Mouse (Mus musculus) urinary bladder, postnatal 36 days (tissue): ENCODE results near the gene Plin4.

Source experiments
- DNase-seq, 2 experiments: peaks; one replicate each; pipeline ENCODE4 v3.0.0; 2022; ENCODE audit warnings: low spot score in 2 of 2, mixed read lengths in 1 of 2

Gene Plin4

DNA sequence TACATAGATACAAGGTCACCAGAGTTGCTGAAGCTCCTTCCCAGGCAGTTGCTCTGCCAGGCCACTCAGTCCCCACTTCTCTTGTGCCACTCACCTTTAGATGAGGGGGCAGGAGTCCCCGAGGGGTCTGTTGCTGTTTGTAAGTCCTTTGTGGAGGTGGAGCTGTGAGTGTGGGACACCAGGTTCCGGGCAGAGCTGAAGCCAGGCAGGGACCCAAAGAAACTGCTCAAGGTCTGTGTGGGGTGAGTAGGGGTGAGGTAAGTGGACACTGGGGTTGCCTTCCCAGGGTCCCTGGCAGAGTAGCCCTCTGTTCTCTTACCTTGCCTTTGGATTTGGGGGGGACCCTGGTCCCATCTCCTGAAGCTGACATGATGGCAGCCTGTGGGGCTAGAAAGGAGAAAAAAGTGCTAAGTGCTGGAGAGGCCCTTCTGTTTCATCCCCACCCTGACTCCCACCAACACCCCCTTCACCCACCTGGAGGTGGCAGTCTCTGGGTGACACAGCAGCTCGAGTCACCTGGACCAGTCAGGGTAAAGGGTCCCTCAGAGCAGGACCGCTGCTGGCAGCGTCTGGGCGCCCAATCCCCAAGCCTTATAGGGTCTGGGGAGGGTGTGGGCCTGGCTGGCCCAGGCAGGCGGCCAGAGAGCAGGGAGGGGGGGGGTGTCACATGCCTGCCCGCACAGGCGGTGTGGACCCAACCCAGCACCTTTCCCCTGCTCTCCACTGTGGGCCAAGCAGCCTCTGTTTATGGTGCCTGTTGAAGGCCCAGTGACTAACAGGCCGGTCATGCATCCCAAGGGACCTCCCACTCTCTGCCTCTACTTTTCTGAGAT is at the start of gene Plin4:
TSS of gene Plin4 (minus strand) at position 585 of the 833 bp plus-strand sequence.
- DNase-seq = peak; percentile 61 to 83

DNA sequence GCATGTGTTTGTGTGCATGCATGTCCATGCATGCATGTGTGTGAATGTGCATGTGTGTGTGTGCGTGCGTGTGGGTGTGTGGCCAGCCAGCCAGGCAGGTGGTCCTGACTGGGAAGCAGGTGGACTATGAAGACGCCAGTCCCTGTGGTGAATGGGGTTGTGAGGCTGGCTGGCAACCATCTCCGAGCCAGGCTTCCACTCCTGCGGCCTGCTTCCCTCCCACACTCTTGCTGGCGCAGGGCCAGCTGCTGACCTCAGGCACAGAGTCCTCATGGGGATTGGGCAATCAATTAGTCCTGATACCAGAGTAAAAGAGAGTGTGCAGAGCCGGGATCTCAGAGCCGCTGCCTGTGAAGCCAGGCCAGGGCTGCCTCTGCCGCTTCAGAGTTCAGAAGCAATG is 44.0 kb upstream of the Plin4 start:
- DNase-seq = peak in 1 of 2 experiments; percentile 81

DNA sequence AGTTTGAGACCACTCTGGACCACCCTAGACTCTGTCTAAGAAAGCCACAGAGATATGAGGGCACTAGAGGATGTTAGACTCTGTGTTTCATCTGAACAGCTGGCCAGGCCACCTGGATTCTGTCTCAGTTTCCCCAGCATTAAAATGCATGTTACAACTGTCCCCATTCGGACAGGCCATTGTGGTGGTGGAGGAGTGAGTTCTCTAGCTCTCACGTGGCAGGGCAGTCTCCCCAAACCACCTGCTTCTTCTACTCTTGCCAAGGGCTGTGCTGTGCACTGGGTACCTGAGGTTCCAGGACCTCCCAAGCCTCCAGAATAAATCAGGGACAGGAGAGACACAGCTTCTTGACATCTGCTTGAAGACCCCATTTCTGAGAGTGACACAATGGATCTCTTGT is 40.3 kb upstream of the Plin4 start:
- DNase-seq = no peak

DNA sequence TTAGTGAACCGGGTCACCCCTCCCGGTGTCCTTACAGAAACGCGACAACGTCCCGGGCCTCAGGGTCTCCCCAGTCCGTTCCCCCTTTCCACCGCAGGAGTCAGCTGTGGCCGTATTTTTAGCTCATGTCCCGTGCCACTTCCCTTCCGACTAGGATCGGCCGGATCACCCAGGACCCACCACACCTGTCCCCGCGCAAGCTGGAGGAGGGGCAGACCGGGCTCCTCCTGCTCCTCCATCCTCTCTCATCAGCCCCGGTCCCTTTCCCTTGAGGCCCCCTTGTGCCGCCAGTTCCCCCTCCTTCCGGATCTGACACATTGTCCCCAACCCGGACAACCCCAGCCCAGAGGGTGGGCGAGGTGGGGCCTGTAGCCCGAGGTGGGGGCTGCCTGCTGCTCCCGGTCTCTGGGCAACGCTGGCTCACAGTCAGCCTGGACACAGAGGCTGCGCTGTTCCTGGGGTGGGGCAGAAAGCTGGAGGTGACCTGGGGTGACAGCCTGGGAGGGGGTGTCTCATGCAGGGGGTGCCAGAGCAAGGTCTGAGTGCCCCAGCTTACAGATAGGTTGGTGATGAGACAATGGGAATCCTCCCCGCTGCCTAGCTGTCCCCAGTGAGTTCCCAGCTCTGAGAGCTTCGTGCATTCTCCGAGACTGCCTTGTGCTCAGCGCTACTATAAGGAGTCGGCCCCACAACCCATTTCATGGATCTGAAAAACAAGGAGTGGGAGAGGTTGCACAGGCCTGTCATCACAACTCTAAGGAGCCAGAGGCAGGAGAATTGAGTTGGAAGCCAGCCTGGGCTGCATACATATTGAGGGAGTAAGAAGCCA is 39.4 kb upstream of the Plin4 start:
- DNase-seq = no peak

DNA sequence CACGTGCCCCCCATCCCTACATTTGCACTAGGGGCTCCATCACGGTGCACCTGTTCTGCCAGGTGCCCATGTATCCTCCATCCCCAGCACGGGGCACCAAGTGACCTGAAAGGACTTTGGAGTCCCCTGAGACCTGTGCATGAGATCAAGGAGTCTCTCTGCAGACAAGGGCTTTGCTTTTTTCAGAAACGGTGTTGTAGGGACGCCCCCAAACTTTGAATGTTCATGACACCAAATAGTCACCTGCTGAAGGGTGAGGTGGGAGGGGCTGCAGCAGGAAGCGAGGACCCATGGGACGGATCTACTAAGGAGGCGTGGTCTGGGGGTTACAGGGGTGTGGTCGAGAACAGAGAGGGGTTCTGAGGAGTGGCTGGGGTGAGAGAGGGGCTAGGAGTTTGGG is 38.7 kb upstream of the Plin4 start:
- no peak for DNase-seq

DNA sequence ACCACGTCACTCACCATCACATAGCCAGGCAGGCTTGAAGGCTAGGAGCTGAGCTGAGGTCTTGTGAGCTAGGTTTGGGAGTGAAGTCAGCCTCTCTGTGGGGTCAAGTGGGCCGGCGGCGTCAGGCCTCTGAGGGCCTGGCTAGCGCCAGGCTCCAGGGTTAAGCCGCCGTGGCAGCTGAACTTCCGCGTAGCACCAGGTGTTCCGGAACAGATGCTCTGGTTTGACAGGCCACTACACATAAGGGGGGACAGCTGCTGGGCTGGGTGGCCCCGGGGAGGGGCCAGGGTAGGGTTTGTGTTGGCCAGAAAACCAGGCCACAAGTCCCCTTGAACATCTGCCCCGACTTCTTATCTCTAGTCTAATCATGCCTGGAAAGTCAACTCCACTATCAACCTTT is 37.8 kb upstream of the Plin4 start:
- DNase-seq = no peak

DNA sequence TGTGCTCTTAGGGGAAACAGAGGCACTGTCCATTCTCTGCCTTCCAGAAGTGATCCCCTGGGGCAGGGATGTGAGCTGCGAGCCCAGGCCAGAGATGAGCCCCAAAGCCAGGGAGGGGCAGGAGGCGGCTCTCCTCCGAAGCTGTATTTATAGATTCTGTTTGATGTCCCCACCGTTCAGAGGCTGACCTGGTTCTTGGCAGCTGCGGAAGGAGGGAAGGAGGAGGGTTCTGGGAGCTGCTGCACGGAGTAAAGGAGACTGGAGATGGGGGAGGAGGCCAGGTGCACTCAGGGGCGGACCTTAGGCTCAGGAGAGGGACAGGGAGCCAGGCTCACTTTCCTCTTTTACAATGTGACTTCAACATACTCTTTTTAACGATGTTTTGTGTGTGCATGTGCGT is 36.5 kb upstream of the Plin4 start:
- DNase-seq = no peak

DNA sequence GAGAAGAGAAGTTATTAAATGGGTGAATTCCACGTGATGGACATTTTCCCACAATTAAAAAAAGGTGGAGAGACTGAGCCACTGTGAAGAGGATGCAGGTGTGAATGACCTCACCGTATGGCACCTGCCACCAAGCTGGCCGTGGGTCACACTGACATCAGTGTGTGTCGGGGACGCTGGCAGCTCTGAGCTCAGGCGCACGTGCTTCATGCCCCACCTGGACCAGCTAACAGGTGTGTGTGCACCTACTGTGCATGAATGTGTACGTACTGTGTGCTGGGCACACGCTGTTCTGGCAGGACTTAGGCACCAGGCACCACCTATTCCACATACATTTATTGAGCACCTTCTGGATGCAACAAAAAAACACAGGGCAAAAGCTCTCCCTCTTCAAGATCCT is 34.9 kb upstream of the Plin4 start:
- no peak for DNase-seq

DNA sequence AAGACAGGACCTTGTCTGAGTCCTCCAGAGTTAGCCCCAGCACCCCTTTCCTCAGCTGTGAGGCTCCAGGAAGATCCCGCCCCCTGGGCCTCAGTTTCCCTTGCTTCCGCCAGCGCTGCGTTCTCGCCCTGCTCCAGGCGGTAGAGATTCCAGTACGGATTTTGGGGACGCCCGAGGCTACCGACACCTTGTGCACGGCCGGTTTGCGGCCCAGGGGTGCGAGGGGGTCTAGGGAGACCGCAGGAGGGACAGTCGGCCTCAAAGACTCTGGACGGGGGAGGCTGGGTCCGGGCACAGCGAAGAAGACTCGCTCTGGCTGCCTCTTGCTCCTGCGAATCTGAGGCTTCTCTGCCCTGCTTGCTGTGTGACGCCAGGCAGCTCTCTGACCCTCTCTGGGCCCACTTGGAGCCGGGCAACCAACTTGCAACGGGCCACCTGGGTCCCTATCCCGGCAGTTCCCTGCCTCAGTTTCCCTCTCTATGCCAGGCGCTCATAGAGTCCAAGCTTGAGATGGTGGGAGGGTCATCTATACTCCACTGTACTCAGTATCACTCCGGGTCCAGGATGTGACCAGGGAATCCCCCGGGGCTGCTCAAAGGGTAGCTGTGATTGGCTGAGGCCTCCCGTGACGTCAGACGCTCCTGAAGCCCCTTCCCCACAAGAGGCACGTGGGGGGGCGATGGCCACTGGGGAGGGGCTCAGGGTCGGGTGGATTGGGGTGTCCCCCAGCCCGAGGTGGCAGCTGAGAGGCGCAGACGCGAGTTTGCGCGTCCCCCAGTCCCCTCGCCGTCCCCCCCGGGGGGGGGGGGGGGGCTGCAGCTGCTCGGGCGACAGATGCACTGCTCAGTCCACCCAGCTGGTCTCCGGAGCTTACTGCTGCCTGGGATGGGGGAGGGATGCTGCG is 32.4 kb upstream of the Plin4 start:
- DNase-seq = no peak

DNA sequence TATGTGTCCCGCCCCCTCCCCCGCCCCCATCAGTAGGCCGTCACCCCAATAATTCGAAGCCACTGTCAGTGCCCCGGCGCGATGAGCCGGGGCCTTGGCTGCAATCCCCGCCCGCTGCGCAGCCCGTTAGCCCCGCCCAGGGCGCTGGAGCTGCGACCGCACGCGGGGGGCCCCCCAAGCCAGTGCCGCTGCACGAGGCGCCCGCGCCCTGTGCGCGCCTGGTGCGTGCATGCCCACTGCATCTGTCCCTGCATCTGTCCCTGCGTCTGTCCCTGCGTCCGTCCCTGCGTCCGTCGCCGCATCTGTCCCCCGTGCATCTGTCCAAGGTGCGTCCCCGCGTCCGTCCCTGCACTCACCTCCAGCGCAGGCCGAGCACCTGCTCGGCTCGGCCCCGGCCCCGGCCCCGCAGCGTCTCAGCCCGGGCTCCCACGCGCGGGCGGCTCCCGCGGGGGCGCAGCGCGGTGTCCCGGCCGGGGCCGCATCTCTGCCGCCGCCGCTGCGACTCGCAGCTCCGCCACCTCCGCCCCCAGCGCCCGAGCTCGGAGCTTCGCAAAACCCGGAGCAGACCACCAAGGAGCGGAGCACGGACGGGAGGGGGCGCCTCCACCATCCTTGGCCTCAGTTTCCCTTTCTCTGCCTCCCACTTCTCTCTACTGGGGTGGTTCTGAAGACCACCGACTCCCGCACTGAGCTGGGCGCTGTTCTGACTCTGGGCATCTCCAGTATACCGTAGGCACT is 30.4 kb upstream of the Plin4 start, which contains the start of gene Sema6b:
TSS of gene Sema6b (minus strand) at position 486 of the 738 bp plus-strand sequence.
- DNase-seq = no peak

DNA sequence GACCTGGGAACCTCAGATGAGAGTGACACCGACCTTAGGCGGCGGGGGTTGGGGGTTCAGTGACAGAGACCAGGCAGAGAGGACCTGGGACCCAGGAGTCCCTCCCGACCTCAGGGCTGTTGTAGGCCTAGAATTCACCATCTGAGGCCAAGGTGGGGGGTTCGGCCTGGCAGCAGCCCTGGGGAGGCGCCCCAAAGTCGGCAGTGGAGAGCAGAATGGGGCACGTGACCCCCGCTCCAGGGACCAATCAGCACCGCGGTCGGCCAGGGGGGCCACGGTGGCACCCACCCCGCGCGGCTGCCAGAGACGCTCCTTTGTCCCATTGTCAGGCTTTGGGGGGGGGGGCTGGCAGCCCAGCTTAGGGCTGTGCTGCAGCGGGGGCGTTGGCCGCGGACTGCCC is 29.8 kb upstream of the Plin4 start:
- DNase-seq = no peak

DNA sequence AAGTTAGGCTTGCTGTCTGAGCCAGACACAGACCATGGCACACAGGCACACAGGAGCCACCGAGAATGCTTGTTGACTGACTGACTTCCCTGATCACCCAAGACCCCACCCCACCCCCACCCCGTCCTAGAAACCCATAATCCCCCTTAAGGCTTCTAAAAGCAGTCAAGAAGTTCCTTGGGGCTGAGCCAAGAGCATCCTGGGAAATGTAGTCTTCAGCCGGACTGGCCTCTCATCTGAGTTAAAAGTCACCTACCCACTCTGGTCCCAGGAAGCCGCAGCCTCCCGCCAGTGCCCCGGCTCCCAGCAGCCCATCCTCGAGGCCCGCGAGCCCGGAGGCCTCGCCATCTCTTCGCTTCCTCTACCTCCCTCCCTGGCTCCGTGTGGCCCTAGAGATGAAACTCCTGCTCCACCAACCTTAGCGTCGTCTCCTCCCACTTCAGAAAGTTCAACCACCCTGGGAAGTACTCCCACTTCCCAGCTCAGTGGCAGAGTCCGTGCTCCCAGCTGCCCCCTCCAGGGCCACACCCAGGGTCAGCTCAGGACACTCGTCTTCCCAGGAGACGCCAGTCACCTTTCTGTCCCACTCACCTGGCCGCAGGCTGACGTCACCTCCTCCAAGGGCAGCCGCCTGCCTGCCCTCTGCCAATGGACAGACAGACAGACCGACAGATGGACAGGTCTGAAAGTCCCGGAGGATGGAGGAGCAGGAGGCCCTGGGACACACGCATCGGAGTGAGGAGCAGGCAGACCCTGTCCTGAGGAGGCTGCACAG is 28.4 kb upstream of the Plin4 start:
- DNase-seq = no peak

DNA sequence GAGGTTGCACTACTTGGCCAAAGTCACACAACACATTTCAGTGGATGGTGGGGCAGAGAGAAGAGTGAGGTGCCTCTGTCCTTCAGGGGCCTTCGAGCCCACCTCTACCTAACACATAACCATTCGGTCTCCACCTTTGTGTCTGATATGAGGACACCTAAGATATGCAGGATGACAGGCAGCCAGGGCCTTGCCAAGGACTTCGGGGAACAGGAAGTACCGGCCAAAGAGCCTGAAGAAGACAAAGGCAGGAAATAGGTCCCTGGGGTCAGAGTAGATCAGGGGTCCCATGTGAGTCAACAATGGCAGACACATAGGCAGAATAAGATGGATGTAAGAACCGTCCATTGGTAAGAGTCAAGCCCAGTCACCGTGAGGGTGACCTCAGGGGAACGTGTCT is 27.0 kb upstream of the Plin4 start:
- no peak for DNase-seq

DNA sequence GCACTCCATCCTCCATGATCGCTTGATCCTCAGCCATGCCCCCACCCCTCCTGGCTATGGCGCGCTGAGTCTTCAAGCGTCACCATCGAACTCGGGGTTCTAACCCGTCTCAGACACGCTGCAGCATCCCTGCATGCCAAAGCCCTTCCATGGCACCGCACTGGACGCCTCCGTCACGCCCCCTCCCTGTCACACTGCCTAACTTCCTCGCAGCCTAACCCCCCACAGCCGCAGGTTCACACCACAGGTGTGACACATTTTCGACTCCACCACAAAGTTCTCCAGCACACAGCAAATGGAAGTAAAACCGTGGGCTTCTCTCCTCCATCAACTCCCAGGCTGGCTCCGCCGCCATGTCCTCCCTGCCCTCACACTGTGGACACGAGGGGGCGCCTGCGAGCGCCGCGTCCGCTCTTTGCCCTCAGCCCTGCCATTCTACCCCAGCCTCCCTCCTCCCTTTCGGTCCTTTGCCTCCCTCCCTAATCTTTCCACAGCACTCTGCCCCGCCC is 24.9 kb upstream of the Plin4 start:
- peak; percentile 60 to 67 for DNase-seq

DNA sequence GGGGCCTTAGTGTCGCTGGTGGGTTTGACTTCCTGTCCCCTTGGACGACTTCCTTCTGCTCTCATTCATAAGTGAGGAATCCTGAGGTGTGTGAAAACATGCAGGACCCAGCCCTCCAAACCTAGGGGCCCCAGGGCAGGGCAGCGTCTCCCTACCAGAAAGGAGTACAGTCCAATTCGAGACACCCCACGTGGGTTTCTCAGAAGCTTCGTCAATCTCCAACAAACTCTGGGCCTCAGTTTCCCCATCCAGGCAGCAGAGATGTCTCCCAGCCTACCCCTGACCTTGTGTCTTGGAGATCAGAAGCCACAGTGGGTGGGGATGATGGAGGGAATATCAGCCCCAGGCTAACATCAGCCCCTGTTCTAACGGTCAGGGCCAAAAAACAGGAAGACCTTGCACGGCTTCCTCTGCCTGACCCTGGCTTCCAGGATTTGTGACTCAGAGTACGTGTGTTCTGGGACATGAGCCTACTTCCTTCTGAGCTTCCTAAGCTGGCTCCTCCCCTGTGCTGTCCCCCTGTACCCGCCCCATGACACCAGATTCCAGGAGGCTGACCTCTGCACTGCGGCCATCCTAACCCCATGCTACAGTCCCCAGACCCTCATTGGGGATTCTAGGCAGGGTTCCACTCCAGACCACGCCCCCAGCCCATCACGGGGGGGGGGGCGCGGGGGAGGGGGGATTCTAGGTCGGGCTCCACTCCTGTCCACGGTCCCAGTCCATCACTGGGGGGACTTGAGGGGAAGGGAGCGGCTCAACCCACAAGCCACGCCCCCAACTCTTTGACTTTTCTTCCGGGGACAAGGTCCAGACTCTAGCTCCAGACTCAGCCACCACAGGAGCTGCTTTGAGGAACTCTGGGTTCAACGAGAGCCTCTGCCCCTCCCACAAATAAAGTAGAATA is 24.1 kb upstream of the Plin4 start:
- DNase-seq = peak; percentile 33 to 65

DNA sequence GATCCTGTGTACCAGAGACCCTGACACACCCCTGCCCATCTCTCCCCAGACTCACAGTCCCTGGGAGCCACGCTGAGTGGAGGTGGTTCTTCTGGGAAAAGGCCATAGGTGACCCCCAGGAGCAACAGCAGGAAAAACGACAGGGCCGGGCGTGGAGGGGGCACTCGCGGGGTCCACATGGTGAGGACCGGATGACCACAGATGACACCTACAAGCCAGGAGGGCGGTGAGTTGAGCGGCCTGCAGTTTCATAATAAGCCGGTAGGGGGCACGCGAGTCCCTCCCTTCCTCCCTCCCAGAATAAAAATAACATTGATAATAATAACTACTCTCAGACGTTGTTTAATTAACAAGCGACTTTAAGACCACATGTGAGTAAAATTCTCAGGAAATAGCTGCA is 23.1 kb upstream of the Plin4 start:
- peak in 1 of 2 experiments; percentile 41 for DNase-seq

DNA sequence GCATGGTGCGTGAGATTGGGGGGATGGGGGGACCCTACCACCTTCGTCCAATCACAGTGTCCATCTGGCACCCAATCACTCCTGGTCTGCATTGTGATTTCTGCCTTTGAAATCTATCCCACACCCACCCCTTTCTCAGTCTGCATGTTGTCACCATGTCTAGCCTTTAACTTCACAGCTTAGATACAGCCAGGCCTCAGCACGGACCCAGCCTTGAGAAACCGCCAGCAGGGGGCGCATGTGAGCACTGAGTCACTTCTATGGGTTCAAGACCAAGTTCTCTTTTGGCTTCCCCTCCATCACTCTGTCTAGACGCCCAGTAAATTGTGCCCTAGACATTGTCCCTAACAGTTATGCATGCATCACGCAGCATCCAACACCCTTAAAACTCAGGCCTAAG is 22.2 kb upstream of the Plin4 start:
- DNase-seq = peak; percentile 60 to 67

DNA sequence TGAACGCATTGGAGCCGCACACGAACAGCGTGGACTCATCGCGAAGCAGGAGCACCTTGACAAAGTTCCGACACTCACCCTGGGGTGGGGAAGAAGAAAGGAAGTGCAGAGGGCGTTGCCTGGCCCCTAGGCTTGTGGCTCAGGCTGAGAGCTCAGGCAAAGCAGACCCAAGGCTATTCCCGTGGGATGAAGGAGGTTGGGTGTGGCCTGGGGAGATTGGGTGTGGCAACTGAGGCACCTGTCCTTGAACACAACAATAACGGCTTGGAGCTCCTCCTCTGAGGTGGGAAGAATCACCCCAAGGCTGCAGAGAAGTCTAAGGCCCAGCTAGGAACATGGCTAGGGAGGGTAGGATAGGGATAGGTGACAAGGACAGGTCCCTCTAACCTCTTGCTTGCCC is 21.5 kb upstream of the Plin4 start:
- DNase-seq = no peak

DNA sequence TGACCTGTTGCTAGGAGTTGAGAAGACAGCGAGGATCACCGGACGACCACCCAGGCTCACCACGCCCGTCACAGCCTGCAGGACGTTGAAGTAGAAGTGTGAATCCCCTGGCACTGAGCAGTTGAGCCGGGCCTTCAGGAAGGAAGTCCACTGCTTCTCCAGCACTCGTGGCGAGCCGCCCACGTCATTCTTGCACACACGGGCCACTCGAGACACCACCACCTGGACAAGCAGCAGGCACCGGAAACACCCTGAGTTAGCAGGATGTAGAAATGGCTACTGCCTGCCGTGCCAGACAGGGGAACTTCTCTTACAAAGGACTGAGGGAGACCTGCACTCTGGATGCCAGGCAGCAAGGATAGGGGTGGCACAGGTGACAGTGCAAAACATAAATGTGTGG is 18.6 kb upstream of the Plin4 start:
- DNase-seq = no peak
